Mouse (Mus musculus) testis, adult 2 months (tissue): ENCODE results near the gene Fbln7.

Source experiments
- CTCF ChIP-seq: fragments of 200-500 bp; IDR thresholded peaks from 2 replicates; pipeline ENCODE4 v1.5.1; 2012; ENCODE audit warnings: low read depth, mild to moderate bottlenecking, inconsistent platforms, low read length, moderate library complexity; ENCODE audit not compliant: control insufficient read depth, insufficient read depth, insufficient replicate concordance
- POLR2A ChIP-seq: fragments of 200-500 bp; IDR thresholded peaks from 2 replicates; pipeline ENCODE4 v1.6.1; 2012; ENCODE audit warnings: low read depth, mild to moderate bottlenecking, inconsistent platforms, low read length, moderate library complexity; ENCODE audit not compliant: control insufficient read depth

DNA sequence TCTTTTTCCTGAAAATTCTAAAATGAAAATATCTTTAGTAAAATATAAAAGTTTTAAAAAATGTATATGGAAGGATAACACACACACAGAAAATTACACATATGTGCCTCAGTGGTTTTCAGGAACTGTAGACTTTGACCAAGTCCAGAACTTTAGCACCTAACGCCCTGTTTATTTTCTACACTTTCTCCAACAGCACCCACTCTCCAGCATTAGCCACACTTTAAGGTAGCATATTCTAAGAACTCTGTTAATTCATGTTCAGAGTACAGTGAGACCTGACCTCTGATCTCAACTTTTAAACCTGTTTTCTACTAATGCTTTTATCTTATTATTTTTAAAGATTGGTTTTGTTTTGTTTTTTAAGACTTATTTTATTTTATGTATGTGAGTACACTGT lies 35.0 kb upstream of the Fbln7 start:
- TF ChIP-seq CTCF (no peak), POLR2A (no peak)
